Mouse (Mus musculus): Measurements from ENCODE around the gene Lrig3. TPM values are rescaled to one million over a fixed set of nuclear protein-coding genes. Genes with fewer than 3 reads are reported as not detected.

Gene Lrig3
- 0.50 and 0.61 TPM in 2 replicates for polyA plus RNA-seq (2012)

DNA sequence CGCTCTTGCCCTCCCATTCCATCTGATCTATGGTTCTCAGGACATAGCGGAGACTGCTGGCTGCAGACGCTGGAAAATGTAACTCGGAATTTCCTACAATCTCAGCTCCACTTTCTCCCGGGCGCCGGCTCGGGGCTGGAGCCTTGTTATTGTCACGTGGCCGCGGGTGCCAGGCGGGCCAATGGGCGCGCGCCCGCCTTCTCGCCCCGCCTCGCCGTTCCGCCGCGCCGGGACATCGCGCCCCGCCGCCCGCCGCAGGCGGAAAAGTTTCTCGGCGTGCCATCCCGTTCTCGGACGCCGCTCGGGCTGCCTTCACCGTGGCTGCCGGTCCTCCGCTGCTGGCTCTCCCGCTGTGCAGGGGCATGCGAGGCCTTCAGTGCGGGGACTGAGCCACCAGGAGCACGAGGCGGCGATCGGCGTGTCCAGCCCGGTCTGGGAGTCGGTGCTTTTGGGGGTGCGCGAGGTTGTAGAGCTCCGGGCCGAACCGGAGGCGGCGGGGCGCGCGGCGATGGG lies at the start of gene Lrig3:
Gene Lrig3, plus strand, starts transcription at position 201 of the 513 bp plus-strand sequence.

Data from megakaryocyte-erythroid progenitor cell, adult 5 weeks (primary cell).